Mouse (Mus musculus) liver, embryonic 13.5 days (tissue): Measurements from ENCODE around the gene Hrasls. TPM values are rescaled to one million over a fixed set of nuclear protein-coding genes. Genes with fewer than 3 reads are reported as not detected.

Source experiments
- ATAC-seq: fragments of 200-750 bp; cut with Nextera tagmentation; 2 replicates; pipeline ENCODE4 v1.8.0; 2017; ENCODE audit warnings: low read depth, mild to moderate bottlenecking, moderate number of reproducible peaks, moderate library complexity
- DNase-seq: peaks from one replicate; pipeline ENCODE4 v3.0.0; 2022
- H3K27ac ChIP-seq: fragments of 300-500 bp; sonication (generic); 2 replicates; pipeline ENCODE4 v1.5.1; 2015; ENCODE audit warnings: moderate library complexity, mild to moderate bottlenecking, inconsistent platforms
- H3K27me3 ChIP-seq: fragments of 300-500 bp; sonication (generic); 2 replicates; pipeline ENCODE4 v1.6.1; 2015; ENCODE audit warnings: mild to moderate bottlenecking, inconsistent platforms
- H3K36me3 ChIP-seq: fragments of 300-500 bp; sonication (generic); 2 replicates; pipeline ENCODE4 v1.6.1; 2015; ENCODE audit warnings: mild to moderate bottlenecking, inconsistent platforms
- H3K4me1 ChIP-seq: fragments of 300-500 bp; sonication (generic); replicated peaks from 2 replicates; pipeline ENCODE4 v1.6.1; 2015; ENCODE audit warnings: inconsistent platforms
- H3K4me2 ChIP-seq: fragments of 300-500 bp; sonication (generic); 2 replicates; pipeline ENCODE4 v1.6.1; 2015; ENCODE audit warnings: inconsistent platforms, mild to moderate bottlenecking, moderate library complexity
- H3K4me3 ChIP-seq: fragments of 300-500 bp; sonication (generic); replicated peaks from 2 replicates; pipeline ENCODE4 v1.5.1; 2015; ENCODE audit warnings: mild to moderate bottlenecking, inconsistent platforms
- H3K9ac ChIP-seq: fragments of 300-500 bp; sonication (generic); 2 replicates; pipeline ENCODE4 v1.6.1; 2015; ENCODE audit warnings: mild to moderate bottlenecking, inconsistent platforms
- H3K9me3 ChIP-seq: fragments of 300-500 bp; sonication (generic); replicated peaks from 2 replicates; pipeline ENCODE4 v1.6.1; 2016; ENCODE audit warnings: inconsistent platforms
- WGBS: fragments of 180-500 bp; shearing (Covaris S2); methylation state at CpG from one replicate; pipeline ENCODE4 v1.1.7; 2015; ENCODE audit not compliant: insufficient replicate concordance; 5-methylcytosine and 5-hydroxymethylcytosine counted together
- polyA plus RNA-seq: library from polyadenylated mRNA; unstranded; fragments of >200 nt; fragmentation: Nextera tagmentation; extraction: Ambion mirVana; gene quantifications from 2 replicates; pipeline ENCODE4 v1.2.1, GENCODE M21; 2015

Gene Hrasls
- polyA plus RNA-seq, result 0.23 TPM in 1 of 2 replicates, not detected in the other

DNA sequence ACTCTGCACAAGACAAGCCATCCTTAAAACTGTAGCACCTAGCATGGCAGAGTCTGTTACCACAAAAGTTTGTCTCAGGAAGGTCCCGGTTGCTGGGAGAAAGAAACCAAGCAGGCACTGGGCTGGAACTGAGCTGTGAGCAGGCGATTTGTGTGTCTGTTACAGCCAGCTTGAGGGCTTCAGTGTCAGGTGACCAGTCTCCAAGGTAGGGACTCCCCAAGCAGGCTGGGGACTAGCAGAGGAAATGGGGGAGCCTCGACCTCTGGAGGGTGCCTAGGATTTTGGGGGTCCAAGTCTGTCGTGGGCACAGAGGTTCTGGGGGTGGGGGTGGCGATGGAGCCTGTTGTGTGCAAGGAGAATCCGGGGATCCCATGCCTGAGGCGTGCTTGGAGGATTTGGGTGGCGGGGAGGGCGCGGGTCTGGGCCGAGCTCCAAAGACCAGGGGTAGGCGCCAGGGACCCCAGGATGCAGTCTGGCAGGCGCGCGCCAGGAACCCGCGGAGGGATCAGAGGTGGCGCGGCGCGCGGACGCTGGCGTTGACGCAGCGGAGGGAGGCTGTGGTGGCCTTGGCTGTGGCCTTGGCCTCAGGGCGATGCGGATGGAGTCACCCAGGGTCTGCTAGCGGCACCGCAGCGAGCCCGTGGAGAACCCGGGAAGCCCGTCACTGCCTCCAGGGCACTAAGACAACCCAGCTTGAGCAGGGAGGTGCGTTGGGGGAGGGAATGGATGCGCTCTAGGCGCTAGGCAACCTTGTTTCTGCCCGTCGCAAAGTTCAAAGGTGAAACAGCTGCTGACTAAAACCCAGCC is at the start of gene Hrasls:
Gene Hrasls (plus strand): TSS at position 91 of the 807 bp plus-strand sequence.
- no peak for DNase-seq
- no peaks in the 10 kb centered on the region for H3K36me3 ChIP-seq
- no peak within 1 kb of the TSS for H3K9ac ChIP-seq
- H3K4me1 ChIP-seq, result no peaks in the 10 kb centered on the region
- H3K27me3 ChIP-seq, result 0 out of 2 replicates have a peak, but pooled peaks cover 12% of the 10 kb centered on the region
- WGBS, result 3% methylated on average over 39 of the region's 39 CpGs
- H3K4me3 ChIP-seq, result peak within 1 kb of the TSS; percentile 21
- no peak for ATAC-seq
- no peak within 1 kb of the TSS for H3K27ac ChIP-seq
- no peaks in the 10 kb centered on the region for H3K9me3 ChIP-seq
- H3K4me2 ChIP-seq, result peak within 1 kb of the TSS; percentile 50

DNA sequence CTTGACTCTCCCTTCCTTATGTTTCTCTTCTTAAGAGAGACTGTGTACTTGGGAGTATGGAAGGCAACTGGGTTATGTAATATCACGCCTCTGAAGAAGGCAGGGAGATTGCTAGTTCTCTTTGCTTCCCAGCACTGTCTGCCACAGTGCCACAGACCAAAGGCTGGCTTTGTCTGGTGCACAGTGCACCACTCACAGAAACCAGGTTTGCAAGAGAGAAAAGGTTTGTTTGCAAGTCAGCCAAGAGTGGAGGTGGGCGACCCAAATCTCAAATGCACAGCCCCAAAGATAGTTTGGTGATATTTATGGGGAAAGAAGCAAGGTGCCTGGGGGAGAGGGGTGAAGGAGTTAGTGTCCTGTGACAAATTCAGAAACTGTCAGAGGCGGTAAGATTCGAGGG is 47.2 kb upstream of the Hrasls start:
- ATAC-seq (no peak), DNase-seq (no peak)
- H3K9me3 ChIP-seq, result no peaks in the 10 kb centered on the region
- H3K27me3 ChIP-seq, result no peaks in the 10 kb centered on the region
- no peak overlapping the region for H3K27ac ChIP-seq
- no peaks in the 10 kb centered on the region for H3K4me1 ChIP-seq
- no peak overlapping the region for H3K4me3 ChIP-seq
- H3K36me3 ChIP-seq, result no peaks in the 10 kb centered on the region
- 68% methylated on average over 4 of the region's 4 CpGs for WGBS
- H3K9ac ChIP-seq, result no peak overlapping the region
- H3K4me2 ChIP-seq, result no peak overlapping the region

- H3K9ac ChIP-seq, result no peak overlapping the region
- no peaks in the 10 kb centered on the region for H3K9me3 ChIP-seq
- H3K4me3 ChIP-seq, result no peak overlapping the region
- H3K36me3 ChIP-seq, result no peaks in the 10 kb centered on the region
- H3K27ac ChIP-seq, result no peak overlapping the region
- no peaks in the 10 kb centered on the region for H3K4me1 ChIP-seq
- H3K27me3 ChIP-seq, result no peaks in the 10 kb centered on the region
- WGBS, result 74% methylated on average over 4 of the region's 4 CpGs
- H3K4me2 ChIP-seq, result no peak overlapping the region
- no peak for DNase-seq
- no peak for ATAC-seq
These were observed 42.4 kb upstream of the Hrasls start for GRCm38 (mm10) chr16:29167051-29167450.

GRCm38 (mm10) chr16:29171741-29172140 is 37.8 kb upstream of the Hrasls start:
- WGBS, result 66% methylated on average over 5 of the region's 5 CpGs
- Histone ChIP-seq H3K27me3 (no peaks in the 10 kb centered on the region), H3K4me3 (no peak overlapping the region), H3K36me3 (no peaks in the 10 kb centered on the region), H3K4me1 (no peaks in the 10 kb centered on the region), H3K4me2 (no peak overlapping the region), H3K9me3 (no peaks in the 10 kb centered on the region), H3K9ac (no peak overlapping the region), H3K27ac (no peak overlapping the region)
- ATAC-seq, result no peak
- no peak for DNase-seq

DNA sequence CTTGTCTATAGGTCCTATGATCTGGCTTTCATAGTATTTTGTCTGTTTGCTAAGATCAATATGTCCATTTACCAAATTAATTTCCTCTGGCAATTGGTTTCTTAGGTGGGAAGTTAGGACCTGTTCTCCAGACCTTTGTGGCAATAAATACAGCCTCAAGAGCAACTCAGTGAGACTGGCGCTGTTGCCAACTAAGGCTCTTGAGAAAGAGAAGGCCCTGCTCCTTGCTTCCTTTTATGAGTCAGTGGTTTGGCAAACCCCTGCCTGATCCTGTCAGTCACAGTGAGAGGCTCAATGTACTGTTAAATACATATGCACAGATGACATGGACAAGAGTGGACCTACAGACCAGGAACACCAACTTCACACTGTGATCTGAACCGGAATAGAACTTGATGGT is 36.3 kb upstream of the Hrasls start:
- ATAC-seq, result no peak
- Histone ChIP-seq H3K9ac (no peak overlapping the region), H3K4me3 (no peak overlapping the region), H3K9me3 (no peaks in the 10 kb centered on the region), H3K4me2 (no peak overlapping the region), H3K36me3 (no peaks in the 10 kb centered on the region), H3K27me3 (no peaks in the 10 kb centered on the region), H3K4me1 (no peaks in the 10 kb centered on the region), H3K27ac (no peak overlapping the region)
- 72% methylated on average over 2 of the region's 2 CpGs for WGBS
- DNase-seq, result no peak

GRCm38 (mm10) chr16:29174831-29175350 is 34.6 kb upstream of the Hrasls start:
- DNase-seq (no peak), ATAC-seq (no peak)
- no peaks in the 10 kb centered on the region for H3K9me3 ChIP-seq
- H3K9ac ChIP-seq, result no peak overlapping the region
- no peaks in the 10 kb centered on the region for H3K36me3 ChIP-seq
- H3K27ac ChIP-seq, result no peak overlapping the region
- no peaks in the 10 kb centered on the region for H3K27me3 ChIP-seq
- no peaks in the 10 kb centered on the region for H3K4me1 ChIP-seq
- no peak overlapping the region for H3K4me2 ChIP-seq
- H3K4me3 ChIP-seq, result no peak overlapping the region
- WGBS, result 51% methylated on average over 6 of the region's 6 CpGs

GRCm38 (mm10) chr16:29192911-29193310 is 16.6 kb upstream of the Hrasls start:
- 15% methylated on average over 5 of the region's 5 CpGs for WGBS
- DNase-seq (no peak), ATAC-seq (no peak)
- Histone ChIP-seq H3K4me1 (no peaks in the 10 kb centered on the region), H3K4me2 (no peak overlapping the region), H3K27ac (no peak overlapping the region), H3K36me3 (no peaks in the 10 kb centered on the region), H3K4me3 (no peak overlapping the region), H3K9ac (no peak overlapping the region), H3K27me3 (no peaks in the 10 kb centered on the region), H3K9me3 (no peaks in the 10 kb centered on the region)

DNA sequence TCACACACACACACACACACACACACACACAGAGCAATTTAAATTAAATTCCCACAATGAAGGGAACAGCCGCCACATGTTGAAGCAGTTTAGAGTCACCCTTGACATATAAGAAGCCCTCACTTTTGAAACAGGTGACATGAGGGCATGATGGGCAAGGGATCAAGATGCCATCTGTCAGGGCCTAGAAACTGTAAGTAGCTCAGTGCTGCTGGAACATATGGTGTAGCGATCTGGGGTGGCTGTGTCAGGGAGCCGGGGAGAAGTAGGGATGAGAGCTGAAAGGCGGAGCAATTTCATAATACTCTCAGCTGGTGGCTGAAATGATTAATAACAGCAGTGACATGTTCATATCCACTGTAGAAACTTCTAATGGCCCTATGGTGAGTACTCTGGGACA is 15.5 kb upstream of the Hrasls start:
- DNase-seq, result no peak
- no peak for ATAC-seq
- WGBS, result 81% methylated on average over 4 of the region's 4 CpGs

GRCm38 (mm10) chr16:29195156-29195555 is 14.3 kb upstream of the Hrasls start:
- H3K4me2 ChIP-seq, result no peak overlapping the region
- no peak for ATAC-seq
- DNase-seq, result no peak
- WGBS, result 39% methylated on average over 1 of the region's 1 CpGs
- no peaks in the 10 kb centered on the region for H3K27me3 ChIP-seq
- no peaks in the 10 kb centered on the region for H3K4me1 ChIP-seq
- no peaks in the 10 kb centered on the region for H3K36me3 ChIP-seq
- H3K4me3 ChIP-seq, result no peak overlapping the region
- no peak overlapping the region for H3K9ac ChIP-seq
- no peak overlapping the region for H3K27ac ChIP-seq
- no peaks in the 10 kb centered on the region for H3K9me3 ChIP-seq

More for the DNA sequence above, 15.5 kb upstream of the Hrasls start:
- Histone ChIP-seq H3K27ac (no peak overlapping the region), H3K27me3 (no peaks in the 10 kb centered on the region), H3K4me2 (no peak overlapping the region), H3K4me1 (no peaks in the 10 kb centered on the region), H3K9me3 (no peaks in the 10 kb centered on the region), H3K36me3 (no peaks in the 10 kb centered on the region), H3K4me3 (no peak overlapping the region), H3K9ac (no peak overlapping the region)

- Histone ChIP-seq H3K9me3 (no peaks in the 10 kb centered on the region), H3K36me3 (no peaks in the 10 kb centered on the region), H3K27me3 (no peaks in the 10 kb centered on the region), H3K9ac (no peak overlapping the region), H3K4me1 (no peaks in the 10 kb centered on the region), H3K4me2 (no peak overlapping the region), H3K27ac (no peak overlapping the region), H3K4me3 (no peak overlapping the region)
- 29% methylated on average over 5 of the region's 5 CpGs for WGBS
- ATAC-seq (no peak), DNase-seq (no peak)
These were observed 11.0 kb upstream of the Hrasls start for GRCm38 (mm10) chr16:29198461-29198860.

GRCm38 (mm10) chr16:29201146-29201545 is 8.3 kb upstream of the Hrasls start:
- H3K9ac ChIP-seq, result no peak overlapping the region
- H3K4me2 ChIP-seq, result no peak overlapping the region
- no peaks in the 10 kb centered on the region for H3K36me3 ChIP-seq
- H3K4me1 ChIP-seq, result no peaks in the 10 kb centered on the region
- H3K27ac ChIP-seq, result no peak overlapping the region
- H3K4me3 ChIP-seq, result no peak overlapping the region
- H3K9me3 ChIP-seq, result no peaks in the 10 kb centered on the region
- ATAC-seq, result no peak
- WGBS, result 58% methylated on average over 2 of the region's 2 CpGs
- no peaks in the 10 kb centered on the region for H3K27me3 ChIP-seq
- DNase-seq, result no peak

- H3K4me3 ChIP-seq, result no peak overlapping the region
- 74% methylated on average over 7 of the region's 7 CpGs for WGBS
- DNase-seq, result no peak
- 0 out of 2 replicates have a peak, but pooled peaks cover 3% of the 10 kb centered on the region for H3K27me3 ChIP-seq
- H3K9ac ChIP-seq, result no peak overlapping the region
- no peaks in the 10 kb centered on the region for H3K36me3 ChIP-seq
- no peaks in the 10 kb centered on the region for H3K9me3 ChIP-seq
- no peak overlapping the region for H3K27ac ChIP-seq
- H3K4me2 ChIP-seq, result no peak overlapping the region
- ATAC-seq, result no peak
- no peaks in the 10 kb centered on the region for H3K4me1 ChIP-seq
These were observed 4.6 kb upstream of the Hrasls start for GRCm38 (mm10) chr16:29204875-29205274.
